Mouse (Mus musculus): ENCODE measurements around the gene Fcrla. TPM values are rescaled to one million over a fixed set of nuclear protein-coding genes. Genes with fewer than 3 reads are reported as not detected.

Fcrla gene
- polyA plus RNA-seq, 1 experiment: 142 TPM

GRCm38 (mm10) chr1:170868107-170868904 is 59.1 kb downstream of the Fcrla start:
- WGBS: under 1% methylated on average over 33 of the region's 33 CpGs
- DNase-seq (ENCODE audit: low read depth in 1 of 2, low spot score in 2 of 2): peak in 1 of 2 experiments; percentile 33
- Histone ChIP-seq H3K4me3 (ENCODE audit: extremely low read depth, insufficient read depth, insufficient read length) (peak overlapping the region; percentile 88), H3K36me3 (ENCODE audit: control insufficient read depth, insufficient read depth, low read length) (no peaks in the 10 kb centered on the region), H3K27ac (ENCODE audit: insufficient read depth, low read length) (no peak overlapping the region), H3K27me3 (ENCODE audit: control insufficient read depth, insufficient read depth, low read length) (no peaks in the 10 kb centered on the region), H3K4me1 (ENCODE audit: control insufficient read depth, insufficient read depth, insufficient read length) (peaks cover 3% of the 10 kb centered on the region; the same call in 1 of the 2 replicates)
- TF ChIP-seq CTCF (IDR thresholded peaks at IDR 0.05; ENCODE audit: extremely low read depth, insufficient read depth, insufficient read length, insufficient replicate concordance) (no peak), POLR2A (IDR thresholded peaks at IDR 0.05; ENCODE audit: low read depth, low read length) (no peak)

GRCm38 (mm10) chr1:170867691-170868105 is 59.7 kb downstream of the Fcrla start, which contains the start of gene Atf6:
TSS of gene Atf6 (minus strand) at chr1:170867771.
- DNase-seq (ENCODE audit: low read depth in 1 of 2, low spot score in 2 of 2): peak; percentile 78 to 88
- WGBS: under 1% methylated on average over 25 of the region's 25 CpGs

More at GRCm38 (mm10) chr1:170867691-170868105, 59.7 kb downstream of the Fcrla start, which contains the start of gene Atf6:
- TF ChIP-seq CTCF (IDR thresholded peaks at IDR 0.05; ENCODE audit: extremely low read depth, insufficient read depth, insufficient read length, insufficient replicate concordance) (no peak), POLR2A (IDR thresholded peaks at IDR 0.05; ENCODE audit: low read depth, low read length) (peak; percentile 38)
- H3K4me3 ChIP-seq (ENCODE audit: extremely low read depth, insufficient read depth, insufficient read length): peak within 1 kb of the TSS; percentile 88
- peaks cover 5% of the 10 kb centered on the region; the same call in 1 of the 2 replicates for H3K4me1 ChIP-seq (ENCODE audit: control insufficient read depth, insufficient read depth, insufficient read length)
- peak within 1 kb of the TSS; percentile 80 for H3K27ac ChIP-seq (ENCODE audit: insufficient read depth, low read length)
- H3K27me3 ChIP-seq (ENCODE audit: control insufficient read depth, insufficient read depth, low read length): no peaks in the 10 kb centered on the region
- H3K36me3 ChIP-seq (ENCODE audit: control insufficient read depth, insufficient read depth, low read length): no peaks in the 10 kb centered on the region

Other genes starting within 250 kb of the Fcrla start
- 9.6 and 10.2 TPM in 2 replicates for gene Atf6, start 59.8 kb downstream of the Fcrla start, polyA plus RNA-seq (2012; rRNA removed)
- 0.44 and 1.2 TPM in 2 replicates for gene Gm26620, start 42.5 kb downstream of the Fcrla start, polyA plus RNA-seq (2012; rRNA removed)
- gene Dusp12, start 42.0 kb downstream of the Fcrla start, polyA plus RNA-seq (2012; rRNA removed): 11.0 and 15.0 TPM in 2 replicates
- gene Fcrlb, start 14.6 kb downstream of the Fcrla start, polyA plus RNA-seq (2012; rRNA removed): 1.5 and 2.5 TPM in 2 replicates
- gene Fcgr2b, start 49.0 kb upstream of the Fcrla start, polyA plus RNA-seq (2012; rRNA removed): 47.5 and 71.3 TPM in 2 replicates
- gene Fcgr4, start 91.3 kb upstream of the Fcrla start, polyA plus RNA-seq (2012; rRNA removed): 7.6 and 11.4 TPM in 2 replicates
- gene Fcgr3, start 137.4 kb upstream of the Fcrla start, polyA plus RNA-seq (2012; rRNA removed): 20.6 and 24.5 TPM in 2 replicates
- 2.4 and 3.4 TPM in 2 replicates for gene Cfap126, start 186.3 kb upstream of the Fcrla start, polyA plus RNA-seq (2012; rRNA removed)
- 65.7 and 67.8 TPM in 2 replicates for gene Sdhc, start 223.0 kb upstream of the Fcrla start, polyA plus RNA-seq (2012; rRNA removed)
- gene Mpz, start 223.1 kb upstream of the Fcrla start, polyA plus RNA-seq (2012; rRNA removed): 0.47 and 1.1 TPM in 2 replicates